Mouse (Mus musculus) thymus, adult 2 months (tissue): ENCODE measurements around the gene Rad52.

Experiments used
- CTCF ChIP-seq: fragments of 200-500 bp; IDR thresholded peaks from 2 replicates; pipeline ENCODE4 v1.5.1; 2012; ENCODE audit warnings: mild to moderate bottlenecking, control low read depth, low read length, moderate library complexity, borderline replicate concordance; ENCODE audit not compliant: control insufficient read depth, poor library complexity, insufficient read depth; ENCODE audit errors: extremely low read depth
- POLR2A ChIP-seq: fragments of 200-500 bp; IDR thresholded peaks from 2 replicates; pipeline ENCODE4 v1.6.1; 2012; ENCODE audit warnings: mild to moderate bottlenecking, low read length, control low read depth, moderate library complexity; ENCODE audit not compliant: control insufficient read depth, poor library complexity, insufficient read depth; ENCODE audit errors: extremely low read depth

DNA sequence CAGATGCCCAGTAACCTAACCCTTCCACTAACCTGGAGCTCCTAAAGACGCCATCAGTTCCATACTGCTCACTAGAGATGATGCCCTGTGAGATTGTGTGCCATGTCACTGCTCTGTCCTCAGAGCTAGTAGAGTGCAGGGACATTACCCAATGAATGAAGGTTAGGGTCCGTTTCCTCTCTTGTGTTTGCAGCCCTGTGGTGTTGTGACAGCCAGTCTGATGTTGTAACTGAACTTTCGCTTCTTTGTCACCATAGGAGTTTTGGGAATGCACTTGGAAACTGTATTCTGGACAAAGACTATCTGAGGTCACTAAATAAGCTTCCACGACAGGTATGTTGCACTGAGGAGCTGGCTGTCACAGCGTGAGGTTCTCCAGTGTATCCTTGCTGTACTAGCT lies 13.2 kb downstream of the Rad52 start:
- TF ChIP-seq CTCF, result no peak
- no peak for TF ChIP-seq POLR2A
